Mouse (Mus musculus) olfactory bulb, adult 2 months (tissue): ENCODE measurements around the gene Arhgef11.

Experiments
- CTCF ChIP-seq: fragments of 200-500 bp; IDR thresholded peaks from 2 replicates; pipeline ENCODE4 v1.5.1; 2012; ENCODE audit warnings: low read depth, mild to moderate bottlenecking, low read length, moderate library complexity; ENCODE audit not compliant: insufficient read depth
- POLR2A ChIP-seq: fragments of 200-500 bp; IDR thresholded peaks from 2 replicates; pipeline ENCODE4 v1.6.1; 2012; ENCODE audit warnings: mild to moderate bottlenecking, low read depth, low read length, moderate library complexity; ENCODE audit not compliant: insufficient read depth

- TF ChIP-seq POLR2A (no peak), CTCF (no peak)
These were observed 136.5 kb downstream of the Arhgef11 start for GRCm38 (mm10) chr3:87753829-87754228.
